Mouse (Mus musculus): ENCODE results near the gene Gm4737.
"Not testable (repeated sequence)": the region's sequence is repeated elsewhere in the genome, so short reads cannot be mapped to it uniquely, and the experiment has no call there.

The Gm4737 gene

GRCm38 (mm10) chr16:46154832-46155231, at the start of gene Gm4737:
Gene Gm4737, minus strand, starts transcription at chr16:46155077.
- not testable (repeated sequence) for H3K9me3 ChIP-seq (ENCODE audit: low read length); H3K27me3 ChIP-seq (ENCODE audit: insufficient read depth, low read length)

GRCm38 (mm10) chr16:46195792-46196191, 40.9 kb upstream of the Gm4737 start:
- no peaks in the 10 kb centered on the region for H3K4me1 ChIP-seq (replicated peaks; ENCODE audit: low read depth, low read length)
- no peak overlapping the region for H3K4me3 ChIP-seq (replicated peaks; ENCODE audit: low read length)
- peaks cover 22% of the 10 kb centered on the region for H3K9me3 ChIP-seq (ENCODE audit: low read length)
- TF ChIP-seq NANOG (IDR thresholded peaks at IDR 0.05; ENCODE audit: borderline replicate concordance, low read length) (no peak), POU5F1 (IDR thresholded peaks at IDR 0.05; ENCODE audit: borderline replicate concordance, low read length) (no peak), CTCF (conservative IDR thresholded peaks at IDR 0.05; ENCODE audit: low read length) (no peak)
- no peaks in the 10 kb centered on the region for H3K27me3 ChIP-seq (ENCODE audit: insufficient read depth, low read length)
- no peaks in the 10 kb centered on the region for H3K36me3 ChIP-seq (ENCODE audit: insufficient read depth, low read length)

More at GRCm38 (mm10) chr16:46154832-46155231, at the start of gene Gm4737:
- H3K36me3 ChIP-seq (ENCODE audit: insufficient read depth, low read length); H3K4me1 ChIP-seq (replicated peaks; ENCODE audit: low read depth, low read length); H3K4me3 ChIP-seq (replicated peaks; ENCODE audit: low read length): not testable (repeated sequence)

GRCm38 (mm10) chr16:46183096-46183495, 28.2 kb upstream of the Gm4737 start:
- 0 out of 2 replicates have a peak, but pooled peaks have one; percentile 38 for TF ChIP-seq NANOG (IDR thresholded peaks at IDR 0.05; ENCODE audit: borderline replicate concordance, low read length)
- no peak; the same call in 1 of the 2 replicates for TF ChIP-seq POU5F1 (IDR thresholded peaks at IDR 0.05; ENCODE audit: borderline replicate concordance, low read length)
- no peaks in the 10 kb centered on the region for H3K36me3 ChIP-seq (ENCODE audit: insufficient read depth, low read length)

GRCm38 (mm10) chr16:46178121-46178801, 23.4 kb upstream of the Gm4737 start:
- Histone ChIP-seq H3K4me3 (replicated peaks; ENCODE audit: low read length) (no peak overlapping the region), H3K36me3 (ENCODE audit: insufficient read depth, low read length) (no peaks in the 10 kb centered on the region), H3K4me1 (replicated peaks; ENCODE audit: low read depth, low read length) (peaks cover 5% of the 10 kb centered on the region), H3K27me3 (ENCODE audit: insufficient read depth, low read length) (no peaks in the 10 kb centered on the region), H3K9me3 (ENCODE audit: low read length) (no peaks in the 10 kb centered on the region)
- TF ChIP-seq POU5F1 (IDR thresholded peaks at IDR 0.05; ENCODE audit: borderline replicate concordance, low read length) (no peak), CTCF (conservative IDR thresholded peaks at IDR 0.05; ENCODE audit: low read length) (no peak), NANOG (IDR thresholded peaks at IDR 0.05; ENCODE audit: borderline replicate concordance, low read length) (no peak)

More at GRCm38 (mm10) chr16:46183096-46183495, 28.2 kb upstream of the Gm4737 start:
- peaks cover 14% of the 10 kb centered on the region for H3K4me1 ChIP-seq (replicated peaks; ENCODE audit: low read depth, low read length)
- no peak overlapping the region for H3K4me3 ChIP-seq (replicated peaks; ENCODE audit: low read length)
- no peaks in the 10 kb centered on the region for H3K9me3 ChIP-seq (ENCODE audit: low read length)
- H3K27me3 ChIP-seq (ENCODE audit: insufficient read depth, low read length), result no peaks in the 10 kb centered on the region

- TF ChIP-seq POU5F1 (IDR thresholded peaks at IDR 0.05; ENCODE audit: borderline replicate concordance, low read length), result no peak
- no peak for TF ChIP-seq NANOG (IDR thresholded peaks at IDR 0.05; ENCODE audit: borderline replicate concordance, low read length)
- TF ChIP-seq CTCF (conservative IDR thresholded peaks at IDR 0.05; ENCODE audit: low read length), result no peak
- H3K36me3 ChIP-seq (ENCODE audit: insufficient read depth, low read length), result no peaks in the 10 kb centered on the region
- H3K9me3 ChIP-seq (ENCODE audit: low read length), result no peaks in the 10 kb centered on the region
- H3K4me3 ChIP-seq (replicated peaks; ENCODE audit: low read length), result no peak overlapping the region
- H3K4me1 ChIP-seq (replicated peaks; ENCODE audit: low read depth, low read length), result no peaks in the 10 kb centered on the region
- H3K27me3 ChIP-seq (ENCODE audit: insufficient read depth, low read length), result no peaks in the 10 kb centered on the region
Measured at GRCm38 (mm10) chr16:46173039-46173438, 18.2 kb upstream of the Gm4737 start.

GRCm38 (mm10) chr16:46166971-46167370, 12.1 kb upstream of the Gm4737 start:
- Histone ChIP-seq H3K4me3 (replicated peaks; ENCODE audit: low read length) (no peak overlapping the region), H3K27me3 (ENCODE audit: insufficient read depth, low read length) (no peaks in the 10 kb centered on the region), H3K4me1 (replicated peaks; ENCODE audit: low read depth, low read length) (no peaks in the 10 kb centered on the region), H3K36me3 (ENCODE audit: insufficient read depth, low read length) (no peaks in the 10 kb centered on the region), H3K9me3 (ENCODE audit: low read length) (no peaks in the 10 kb centered on the region)
- TF ChIP-seq POU5F1 (IDR thresholded peaks at IDR 0.05; ENCODE audit: borderline replicate concordance, low read length) (no peak), NANOG (IDR thresholded peaks at IDR 0.05; ENCODE audit: borderline replicate concordance, low read length) (no peak), CTCF (conservative IDR thresholded peaks at IDR 0.05; ENCODE audit: low read length) (no peak)

- no peaks in the 10 kb centered on the region for H3K36me3 ChIP-seq (ENCODE audit: insufficient read depth, low read length)
- H3K4me1 ChIP-seq (replicated peaks; ENCODE audit: low read depth, low read length), result no peaks in the 10 kb centered on the region
- no peaks in the 10 kb centered on the region for H3K9me3 ChIP-seq (ENCODE audit: low read length)
- no peak for TF ChIP-seq NANOG (IDR thresholded peaks at IDR 0.05; ENCODE audit: borderline replicate concordance, low read length)
- TF ChIP-seq POU5F1 (IDR thresholded peaks at IDR 0.05; ENCODE audit: borderline replicate concordance, low read length), result no peak
- TF ChIP-seq CTCF (conservative IDR thresholded peaks at IDR 0.05; ENCODE audit: low read length), result no peak
- H3K4me3 ChIP-seq (replicated peaks; ENCODE audit: low read length), result no peak overlapping the region
- H3K27me3 ChIP-seq (ENCODE audit: insufficient read depth, low read length), result no peaks in the 10 kb centered on the region
Measured at GRCm38 (mm10) chr16:46165305-46165704, 10.4 kb upstream of the Gm4737 start.

- H3K4me1 ChIP-seq (replicated peaks; ENCODE audit: low read depth, low read length), result no peaks in the 10 kb centered on the region
- H3K9me3 ChIP-seq (ENCODE audit: low read length), result no peaks in the 10 kb centered on the region
- H3K36me3 ChIP-seq (ENCODE audit: insufficient read depth, low read length), result no peaks in the 10 kb centered on the region
- H3K27me3 ChIP-seq (ENCODE audit: insufficient read depth, low read length), result no peaks in the 10 kb centered on the region
- no peak overlapping the region for H3K4me3 ChIP-seq (replicated peaks; ENCODE audit: low read length)
- TF ChIP-seq NANOG (IDR thresholded peaks at IDR 0.05; ENCODE audit: borderline replicate concordance, low read length), result no peak
- no peak for TF ChIP-seq POU5F1 (IDR thresholded peaks at IDR 0.05; ENCODE audit: borderline replicate concordance, low read length)
- TF ChIP-seq CTCF (conservative IDR thresholded peaks at IDR 0.05; ENCODE audit: low read length), result peak; percentile 18; the same call in 1 of the 2 replicates
Measured at GRCm38 (mm10) chr16:46151141-46151540, 3.7 kb downstream of the Gm4737 start.
